Mouse (Mus musculus) layer of hippocampus, adult 2 months (tissue): ENCODE results near the gene Rprd1b. TPM values are rescaled to one million over a fixed set of nuclear protein-coding genes. Genes with fewer than 3 reads are reported as not detected.

ENCODE experiments used
- DNase-seq, 2 experiments: peaks; one replicate each; pipeline ENCODE4 v3.0.0; 2022; ENCODE audit warnings: low spot score in 2 of 2
- H3K27ac ChIP-seq: fragments of 200-600 bp; 2 replicates; pipeline ENCODE4 v1.8.1; 2022
- H3K4me3 ChIP-seq: fragments of 200-600 bp; 2 replicates; pipeline ENCODE4 v1.8.1; 2022; ENCODE audit warnings: mild to moderate bottlenecking
- CTCF ChIP-seq: fragments of 200-600 bp; conservative IDR thresholded peaks from 2 replicates; pipeline ENCODE4 v1.8.1; 2022; ENCODE audit warnings: antibody characterized with exemption, mild to moderate bottlenecking, moderate library complexity
- long read RNA-seq, 2 experiments: library from polyadenylated mRNA; stranded (forward); transcript quantifications; one replicate each; pipeline ENCODE4 v2.0.0; 2021; ENCODE audit warnings: borderline mapping rate in 2 of 2
- total RNA-seq, 2 experiments: library from RNA; stranded (reverse); gene quantifications; 2 replicates each; pipeline ENCODE4 v1.2.3; 2021

Gene Rprd1b
- total RNA-seq: 10 to 100 TPM; 48.9 to 57.2 TPM
- long read RNA-seq, experiment 1, full-length matches to known transcripts: 13 of 32 reads
- long read RNA-seq, experiment 1, partial matches to known transcripts: 0 of 32 reads
- long read RNA-seq, experiment 1, other reads (novel, unspliced or antisense): 19 of 32 reads
- long read RNA-seq, experiment 2, full-length matches to known transcripts: 9 of 27 reads
- long read RNA-seq, experiment 2, partial matches to known transcripts: 0 of 27 reads
- long read RNA-seq, experiment 2, other reads (novel, unspliced or antisense): 18 of 27 reads

DNA sequence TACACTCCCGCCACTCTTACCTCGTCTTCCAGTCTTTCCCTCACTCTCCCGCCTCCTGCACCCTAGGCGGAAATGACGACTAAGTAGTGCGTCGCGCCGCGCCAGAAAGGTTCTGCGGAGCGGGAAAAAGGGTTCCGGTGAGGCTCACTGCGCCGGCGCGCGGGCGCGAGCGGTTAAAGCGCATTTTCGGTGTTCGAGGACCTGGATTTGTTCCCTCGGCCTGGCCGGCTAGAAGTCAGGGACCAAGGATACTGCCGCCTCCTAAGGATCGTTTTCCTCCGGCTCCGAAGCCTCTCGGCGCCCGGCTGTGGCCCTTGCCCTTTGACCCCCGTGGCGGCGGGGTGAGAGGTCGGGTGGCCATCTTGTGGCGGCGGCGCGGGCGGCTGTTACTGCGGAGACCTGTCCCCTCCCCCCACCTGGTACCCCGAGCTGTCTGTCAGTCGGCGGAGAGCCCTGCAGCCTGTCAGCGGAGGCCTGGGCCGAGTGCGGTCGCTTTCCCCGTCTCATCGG is at the start of gene Rprd1b, which contains the start of gene Tti1:
TSS of gene Rprd1b (plus strand) at position 144 of the 510 bp plus-strand sequence.
TSS of gene Tti1 (minus strand) at position 80 of the 510 bp plus-strand sequence.
- TF ChIP-seq CTCF: no peak
- Histone ChIP-seq H3K27ac (peak within 1 kb of the TSS; percentile 99), H3K4me3 (peak within 1 kb of the TSS; percentile 98)
- DNase-seq: peak; percentile 92 to 95

DNA sequence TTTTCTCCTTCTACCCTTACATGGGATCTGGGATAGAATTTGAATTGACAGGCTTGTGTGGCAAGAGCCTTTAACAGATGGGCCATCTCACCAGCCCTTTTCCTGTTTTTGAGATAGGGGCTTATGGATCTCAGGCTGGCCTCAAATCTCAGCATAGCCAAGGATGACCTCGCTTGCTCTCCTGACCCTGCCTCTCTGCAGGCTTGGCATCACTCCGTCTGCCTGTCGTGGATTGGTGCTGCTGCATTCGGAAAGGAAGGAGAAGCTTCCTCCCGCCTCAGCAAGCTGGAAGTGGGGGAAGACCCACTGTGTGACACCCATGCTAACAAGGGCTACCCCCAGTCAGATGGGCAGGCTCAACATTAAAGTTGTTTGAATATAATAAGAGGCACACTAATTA is 49.1 kb upstream of the Rprd1b start:
- Histone ChIP-seq H3K4me3 (no peak overlapping the region), H3K27ac (peak overlapping the region; percentile 6; the same call in 1 of the 2 replicates)
- TF ChIP-seq CTCF: no peak
- no peak for DNase-seq

DNA sequence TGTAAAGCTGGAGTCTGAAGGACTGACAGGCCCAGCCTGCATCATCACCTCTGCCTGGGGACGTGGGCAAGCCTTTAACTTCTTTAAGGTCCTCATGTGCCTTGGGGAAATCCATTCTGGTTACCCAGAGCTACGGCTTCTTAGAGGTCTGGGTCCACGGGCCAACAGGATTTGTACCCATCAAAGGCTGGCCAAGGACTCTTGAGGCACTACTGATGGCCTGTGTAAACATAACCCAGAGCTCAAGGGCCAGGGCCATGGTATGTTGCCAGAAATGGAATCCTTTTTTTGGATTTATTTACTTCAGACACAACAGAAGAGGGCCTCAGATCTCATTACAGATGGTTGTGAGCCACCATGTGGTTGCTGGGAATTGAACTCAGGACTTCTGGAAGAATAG is 45.6 kb upstream of the Rprd1b start:
- Histone ChIP-seq H3K27ac (no peak overlapping the region), H3K4me3 (no peak overlapping the region)
- DNase-seq: no peak
- TF ChIP-seq CTCF: no peak

DNA sequence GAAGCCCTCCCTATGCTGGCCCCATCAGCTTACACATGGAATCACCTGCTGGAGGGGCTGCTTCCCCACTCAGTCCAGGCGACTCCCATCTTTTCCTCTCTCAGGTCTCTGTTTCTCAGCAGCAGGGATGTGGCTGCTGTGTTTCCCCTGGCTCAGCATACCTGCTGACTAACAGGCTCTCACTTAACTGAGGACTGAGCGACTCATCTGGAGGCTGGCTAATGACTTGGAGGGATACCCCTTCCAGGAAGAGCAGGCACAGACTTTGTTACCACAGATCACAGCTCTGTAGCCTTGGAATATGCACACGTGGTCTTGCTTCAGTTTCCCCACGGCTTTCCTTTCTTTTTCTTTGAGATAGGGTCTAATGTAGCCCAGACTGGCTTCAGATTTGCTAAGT is 45.0 kb upstream of the Rprd1b start:
- H3K4me3 ChIP-seq: no peak overlapping the region
- no peak for TF ChIP-seq CTCF
- DNase-seq: no peak
- H3K27ac ChIP-seq: peak overlapping the region; percentile 90; the same call in 1 of the 2 replicates

DNA sequence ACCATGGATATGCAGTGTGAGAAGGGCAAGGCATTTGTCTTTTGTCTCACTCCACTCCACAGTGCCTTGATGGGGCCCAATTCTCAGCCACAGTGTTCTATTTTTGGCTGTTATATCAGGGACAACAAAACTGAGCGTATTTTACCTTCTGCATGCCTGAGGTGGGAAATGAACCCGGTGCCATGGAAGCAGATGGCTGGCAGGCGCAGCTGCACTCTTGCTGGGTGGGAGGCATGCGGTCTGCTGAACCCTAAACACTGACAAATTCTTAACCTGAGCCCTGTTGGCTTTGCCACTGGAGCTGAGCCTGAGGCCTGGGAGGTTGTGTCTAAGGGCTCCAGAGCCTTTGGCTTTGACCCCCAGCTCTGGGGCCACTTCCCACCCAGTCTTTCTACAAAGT is 42.7 kb upstream of the Rprd1b start:
- Histone ChIP-seq H3K27ac (peak overlapping the region; percentile 90), H3K4me3 (no peak overlapping the region)
- TF ChIP-seq CTCF: no peak
- DNase-seq: no peak

DNA sequence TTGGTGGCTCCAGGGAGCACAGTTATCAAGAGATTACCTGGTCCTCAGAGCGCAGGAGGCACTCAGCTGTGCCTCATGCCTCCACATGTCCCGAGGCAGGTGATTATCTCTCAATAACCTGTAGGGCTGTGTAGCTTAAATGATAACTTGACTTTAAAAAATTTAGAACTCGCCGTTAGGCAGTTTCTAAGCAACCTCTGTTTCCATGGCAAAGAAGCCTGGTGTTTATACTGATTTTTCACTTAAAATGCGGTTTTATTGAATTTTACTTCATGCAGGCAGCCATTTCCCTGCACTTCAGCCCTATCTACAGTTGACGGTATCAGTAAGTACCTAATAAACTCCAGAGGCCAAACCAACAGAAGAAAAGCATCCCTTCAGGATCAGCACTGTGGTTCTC is 42.1 kb upstream of the Rprd1b start:
- peak overlapping the region; percentile 90 for H3K27ac ChIP-seq
- TF ChIP-seq CTCF: no peak
- H3K4me3 ChIP-seq: no peak overlapping the region
- peak in 1 of 2 experiments; percentile 37 for DNase-seq

DNA sequence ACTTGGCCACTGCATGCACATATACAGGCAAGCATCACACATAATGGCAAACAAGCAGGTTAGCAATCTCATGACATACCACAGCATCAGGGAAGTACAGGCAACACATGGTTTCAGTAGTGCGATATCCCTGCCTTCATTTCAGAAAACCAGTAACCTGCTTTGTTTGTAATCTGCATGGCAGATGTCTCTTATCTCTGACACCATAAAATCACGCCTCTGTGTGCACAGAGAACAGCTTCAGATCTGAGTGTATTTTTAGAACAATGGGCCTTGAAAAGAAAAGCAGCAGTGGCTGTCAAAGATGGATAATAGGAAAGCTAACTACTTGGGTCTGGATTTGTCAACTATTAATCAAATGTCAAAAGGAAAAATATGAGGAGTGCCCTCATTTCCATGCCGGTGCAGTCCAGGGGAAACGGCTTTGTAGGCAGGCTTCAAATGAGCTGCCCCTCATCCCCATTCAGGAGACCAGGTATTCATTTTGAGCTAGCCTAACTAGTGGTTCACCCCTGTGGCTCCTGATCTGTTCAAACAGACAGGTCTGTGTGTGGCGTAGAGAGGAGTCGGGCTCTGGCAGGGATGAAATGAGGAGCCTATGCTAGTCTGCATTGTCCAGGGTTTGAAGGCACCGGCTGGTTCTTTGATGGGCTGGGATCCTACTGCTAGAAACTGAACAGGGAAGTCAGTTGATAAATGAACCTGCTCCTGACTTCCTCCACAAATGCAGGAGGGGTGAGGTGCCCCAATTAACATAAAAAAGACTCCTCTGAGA is 39.7 kb upstream of the Rprd1b start:
- Histone ChIP-seq H3K4me3 (no peak overlapping the region), H3K27ac (peak overlapping the region; percentile 90)
- DNase-seq: no peak
- TF ChIP-seq CTCF: no peak

DNA sequence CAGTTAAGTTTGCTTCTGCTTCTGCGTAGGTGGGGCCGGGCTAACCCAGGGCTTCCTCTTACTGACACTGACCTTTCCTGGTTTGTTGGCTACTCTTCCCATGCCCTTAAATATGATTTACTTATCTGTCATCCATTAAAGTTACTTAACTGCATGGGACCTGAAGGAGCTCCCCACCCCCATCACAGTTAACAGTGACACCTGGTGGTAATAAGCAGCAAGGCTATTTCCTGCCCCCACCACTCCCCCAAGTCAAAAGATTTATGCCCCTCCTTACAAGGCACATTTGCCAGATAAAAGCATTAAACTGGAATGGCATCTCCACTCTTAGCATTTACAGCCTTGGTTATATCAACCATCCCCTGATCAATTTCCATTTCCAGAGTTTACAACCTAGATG is 38.4 kb upstream of the Rprd1b start:
- peak; percentile 78 for TF ChIP-seq CTCF
- no peak for DNase-seq
- H3K27ac ChIP-seq: peak overlapping the region; percentile 90; the same call in 1 of the 2 replicates
- H3K4me3 ChIP-seq: no peak overlapping the region

DNA sequence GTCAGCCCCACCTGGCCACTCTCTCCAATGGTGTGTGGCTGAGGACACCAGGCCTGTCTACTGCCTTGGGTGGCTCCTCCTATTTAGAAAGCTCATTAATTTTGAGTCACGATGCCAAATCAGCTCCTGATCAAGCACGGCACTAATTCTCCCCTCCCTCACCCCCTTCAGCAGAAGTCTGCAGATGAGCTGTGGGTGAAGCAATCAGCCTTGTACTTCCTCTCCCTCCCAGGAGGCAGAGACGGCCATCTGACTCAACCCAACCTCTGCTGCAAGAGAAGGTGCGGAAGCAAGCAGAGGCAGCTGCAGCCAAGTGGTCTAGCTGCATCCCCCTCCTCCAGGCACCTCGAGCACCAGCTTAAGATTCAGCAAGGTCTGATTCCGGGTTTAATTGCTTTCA is 37.3 kb upstream of the Rprd1b start:
- TF ChIP-seq CTCF: no peak
- Histone ChIP-seq H3K4me3 (no peak overlapping the region), H3K27ac (no peak overlapping the region)
- DNase-seq: no peak

DNA sequence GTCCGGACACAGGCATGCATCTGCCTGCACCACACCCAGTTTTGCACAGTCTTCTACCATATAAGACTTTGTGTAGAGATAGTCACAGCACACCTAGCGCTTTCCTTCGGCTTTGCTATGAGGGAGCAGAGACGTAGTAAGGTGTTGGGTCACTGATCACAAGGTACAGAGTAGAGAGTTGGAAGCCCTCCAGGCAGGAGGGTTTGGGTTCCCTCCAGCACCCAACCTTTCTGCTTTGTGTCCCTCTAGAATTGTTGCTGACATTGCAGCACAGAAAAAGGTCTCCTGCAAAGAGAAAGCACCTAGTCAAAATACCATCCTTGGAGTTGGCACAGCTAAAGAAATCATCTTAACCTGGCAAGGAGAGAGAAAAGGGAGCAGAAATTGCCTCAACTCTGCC is 35.8 kb upstream of the Rprd1b start:
- H3K4me3 ChIP-seq: no peak overlapping the region
- no peak overlapping the region for H3K27ac ChIP-seq
- DNase-seq: no peak
- no peak for TF ChIP-seq CTCF

DNA sequence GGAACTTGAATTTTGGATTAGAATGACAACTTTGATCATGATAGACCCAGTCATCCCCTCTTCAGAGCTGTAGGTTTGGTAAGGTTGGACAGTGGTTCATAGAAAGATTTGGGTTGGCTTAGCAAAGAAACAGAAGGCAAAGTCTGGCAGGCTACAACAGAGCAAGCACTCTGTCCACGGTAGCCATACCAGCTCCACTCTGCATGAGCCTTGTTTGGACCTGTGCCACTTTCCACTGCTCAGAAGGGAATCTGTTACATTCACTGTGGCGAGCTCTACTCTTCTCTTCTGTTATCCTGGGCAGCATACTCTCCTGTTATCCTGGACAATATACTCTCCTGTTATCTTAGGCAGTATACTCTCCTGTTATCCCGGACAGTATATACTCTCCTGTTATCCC is 29.5 kb upstream of the Rprd1b start:
- H3K4me3 ChIP-seq: no peak overlapping the region
- DNase-seq: no peak
- H3K27ac ChIP-seq: no peak overlapping the region
- no peak for TF ChIP-seq CTCF

DNA sequence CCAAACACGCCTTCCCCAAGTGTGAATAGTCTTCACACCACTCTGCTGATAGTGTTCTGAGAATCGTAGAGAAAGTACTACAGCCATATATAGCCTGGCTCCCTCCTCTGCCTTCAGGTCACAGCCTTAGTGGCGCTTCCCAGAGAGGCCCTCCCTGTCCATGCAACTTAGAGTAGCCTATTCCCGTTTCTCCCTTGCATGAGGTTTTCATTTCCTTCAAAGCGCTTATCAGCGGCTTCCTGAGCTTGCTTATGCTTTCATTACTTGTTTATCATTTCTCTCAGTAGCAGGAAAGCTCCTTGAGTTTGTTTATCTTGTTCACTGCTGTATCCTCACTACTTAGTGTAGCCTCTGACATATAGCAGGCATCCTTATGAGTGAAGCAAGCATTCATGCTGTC is 23.7 kb upstream of the Rprd1b start:
- Histone ChIP-seq H3K27ac (no peak overlapping the region), H3K4me3 (no peak overlapping the region)
- TF ChIP-seq CTCF: no peak
- DNase-seq: no peak

DNA sequence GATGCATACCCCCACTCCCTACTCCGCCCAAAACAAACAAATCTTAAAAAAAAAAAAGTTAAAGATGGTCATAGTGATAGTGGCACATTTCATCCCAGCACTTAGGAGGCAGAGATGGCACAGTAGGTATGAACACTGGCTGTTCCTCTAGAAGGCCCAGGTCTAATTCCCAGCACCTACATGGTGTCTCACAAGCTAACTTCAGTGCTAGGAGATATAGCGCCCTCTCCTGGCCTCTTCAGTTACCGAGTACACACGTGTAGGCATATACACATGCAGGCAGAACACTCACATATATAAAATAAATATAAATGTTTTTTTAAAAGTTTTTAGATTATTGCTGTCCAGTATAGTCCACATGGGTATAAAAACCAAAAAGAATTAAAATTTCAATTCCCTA is 22.7 kb upstream of the Rprd1b start:
- TF ChIP-seq CTCF: peak; percentile 29
- no peak overlapping the region for H3K27ac ChIP-seq
- no peak for DNase-seq
- H3K4me3 ChIP-seq: no peak overlapping the region
